Mouse (Mus musculus): Measurements from ENCODE around the gene Mup5. TPM values are rescaled to one million over a fixed set of nuclear protein-coding genes. Genes with fewer than 3 reads are reported as not detected.
"Not testable (repeated sequence)": the region's sequence is repeated elsewhere in the genome, so short reads cannot be mapped to it uniquely, and the experiment has no call there.

The Mup5 gene
- total RNA-seq (2021): under 1 TPM; 0.38 to 0.53 TPM
- long read RNA-seq, experiment 1: 0 reads
- long read RNA-seq, experiment 2: 0 reads

GRCm38 (mm10) chr4:61834952-61835708, at the start of gene Mup5:
Gene Mup5, minus strand, starts transcription at chr4:61835233.
- DNase-seq (ENCODE audit: low spot score in 2 of 2): peak; percentile 15 to 41
- intact Hi-C loops (cut with DNase I): no loop called here

- DNase-seq (ENCODE audit: low spot score in 2 of 2): no peak
- intact Hi-C loops (cut with DNase I): no loop called here
These were observed 23.1 kb upstream of the Mup5 start for GRCm38 (mm10) chr4:61858160-61858559.

- intact Hi-C loops (cut with DNase I): no loop called here
- no peak for DNase-seq (ENCODE audit: low spot score in 2 of 2)
These were observed 21.0 kb upstream of the Mup5 start for GRCm38 (mm10) chr4:61855831-61856698.

GRCm38 (mm10) chr4:61855344-61855743, 20.3 kb upstream of the Mup5 start:
- no peak for DNase-seq (ENCODE audit: low spot score in 2 of 2)
- intact Hi-C loops (cut with DNase I): no loop called here

- DNase-seq (ENCODE audit: low spot score in 2 of 2): no peak
- intact Hi-C loops (cut with DNase I): no loop called here
These were observed 9.9 kb upstream of the Mup5 start for GRCm38 (mm10) chr4:61844758-61845455.

- intact Hi-C loops (cut with DNase I): no loop called here
- no peak for DNase-seq (ENCODE audit: low spot score in 2 of 2)
These were observed 5.8 kb downstream of the Mup5 start for GRCm38 (mm10) chr4:61829211-61829610.

GRCm38 (mm10) chr4:61823185-61823584, 11.8 kb downstream of the Mup5 start:
- intact Hi-C loops (cut with DNase I): no loop called here
- DNase-seq (ENCODE audit: low spot score in 2 of 2): no peak

GRCm38 (mm10) chr4:61822541-61822940, 12.5 kb downstream of the Mup5 start:
- intact Hi-C loops (cut with DNase I); DNase-seq (ENCODE audit: low spot score in 2 of 2): not testable (repeated sequence)

GRCm38 (mm10) chr4:61815602-61816001, 19.4 kb downstream of the Mup5 start:
- no peak for DNase-seq (ENCODE audit: low spot score in 2 of 2)
- intact Hi-C loops (cut with DNase I): no loop called here

GRCm38 (mm10) chr4:61813435-61813834, 21.6 kb downstream of the Mup5 start:
- intact Hi-C loops (cut with DNase I): no loop called here
- no peak for DNase-seq (ENCODE audit: low spot score in 2 of 2)

- DNase-seq (ENCODE audit: low spot score in 2 of 2): peak; percentile 28 to 55
- intact Hi-C loops (cut with DNase I): not testable (repeated sequence)
These were observed 23.8 kb downstream of the Mup5 start for GRCm38 (mm10) chr4:61811193-61811592.

GRCm38 (mm10) chr4:61808926-61809325, 26.1 kb downstream of the Mup5 start:
- intact Hi-C loops (cut with DNase I); DNase-seq (ENCODE audit: low spot score in 2 of 2): not testable (repeated sequence)

GRCm38 (mm10) chr4:61789699-61790098, 45.3 kb downstream of the Mup5 start:
- DNase-seq (ENCODE audit: low spot score in 2 of 2); intact Hi-C loops (cut with DNase I): not testable (repeated sequence)

- intact Hi-C loops (cut with DNase I); DNase-seq (ENCODE audit: low spot score in 2 of 2): not testable (repeated sequence)
These were observed 50.8 kb downstream of the Mup5 start for GRCm38 (mm10) chr4:61784231-61784630.

GRCm38 (mm10) chr4:61782169-61782568, 52.9 kb downstream of the Mup5 start, which contains the start of gene Mup19:
Gene Mup19, minus strand, starts transcription at chr4:61782269.
- intact Hi-C loops (cut with DNase I); DNase-seq (ENCODE audit: low spot score in 2 of 2): not testable (repeated sequence)

Other genes starting within 250 kb of the Mup5 start
- not detected for gene Mup17, start 239.4 kb downstream of the Mup5 start, total RNA-seq (2021)
- not detected for gene Mup18, start 161.1 kb downstream of the Mup5 start, total RNA-seq (2021)
- not detected for gene Mup19, start 53.0 kb downstream of the Mup5 start, total RNA-seq (2021)
- not detected for gene Mup20, start 218.9 kb upstream of the Mup5 start, total RNA-seq (2021)